Mouse (Mus musculus) testis, adult 2 months (tissue): Measurements from ENCODE around the gene Map2k6.

Source experiments
- CTCF ChIP-seq: fragments of 200-500 bp; IDR thresholded peaks from 2 replicates; pipeline ENCODE4 v1.5.1; 2012; ENCODE audit warnings: low read depth, mild to moderate bottlenecking, inconsistent platforms, low read length, moderate library complexity; ENCODE audit not compliant: control insufficient read depth, insufficient read depth, insufficient replicate concordance
- POLR2A ChIP-seq: fragments of 200-500 bp; IDR thresholded peaks from 2 replicates; pipeline ENCODE4 v1.6.1; 2012; ENCODE audit warnings: low read depth, mild to moderate bottlenecking, inconsistent platforms, low read length, moderate library complexity; ENCODE audit not compliant: control insufficient read depth

DNA sequence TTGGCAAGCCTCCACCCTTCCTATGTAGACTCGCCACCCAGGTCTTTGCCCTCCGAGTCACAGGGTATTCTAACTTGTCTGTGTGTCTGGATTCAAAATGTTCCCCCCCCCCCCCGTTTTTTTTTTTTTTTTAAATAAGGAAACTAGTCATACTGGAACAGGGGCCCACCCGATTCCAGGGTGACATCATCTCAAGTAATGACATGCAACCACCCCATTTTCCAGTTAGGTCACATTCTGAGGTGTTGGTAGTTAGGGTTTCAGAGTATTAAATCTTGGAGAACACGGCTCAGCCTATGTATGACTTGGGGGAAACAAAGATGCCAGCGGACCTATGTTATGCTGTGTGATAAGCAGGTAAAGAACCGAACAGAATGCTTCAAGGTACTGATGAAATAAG is 15.3 kb downstream of the Map2k6 start:
- TF ChIP-seq POLR2A (no peak), CTCF (no peak)
